Mouse (Mus musculus) embryonic fibroblast, embryonic 13.5 days (primary cell): ENCODE measurements around the gene Bod1l.

ENCODE experiments used
- CTCF ChIP-seq: IDR thresholded peaks from 2 replicates; pipeline ENCODE4 v1.5.1; 2011; ENCODE audit warnings: mild to moderate bottlenecking, control low read depth, low read length, moderate library complexity, borderline replicate concordance; ENCODE audit not compliant: insufficient read depth
- POLR2A ChIP-seq: IDR thresholded peaks from 2 replicates; pipeline ENCODE4 v1.6.1; 2011; ENCODE audit warnings: low read depth, mild to moderate bottlenecking, control low read depth, low read length, moderate library complexity

DNA sequence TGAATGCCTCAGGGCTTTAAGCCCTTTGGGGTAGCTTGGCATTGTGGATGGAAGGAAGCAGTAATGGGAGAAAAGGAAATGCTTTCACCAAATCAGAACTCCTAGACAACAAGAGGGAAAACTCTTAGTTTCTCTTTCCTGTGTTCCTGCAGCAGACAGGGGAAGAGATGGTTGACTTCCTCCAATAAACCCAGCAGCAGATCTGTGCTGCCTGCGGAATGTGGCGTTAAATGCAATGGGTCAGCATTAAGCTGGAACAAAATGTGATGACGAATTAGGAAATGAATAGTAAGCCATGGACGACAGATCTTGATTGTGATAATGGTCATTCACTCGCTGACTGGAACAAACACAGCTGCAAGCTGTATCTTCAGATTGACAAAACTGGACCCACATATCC, 46.8 kb upstream of the Bod1l start:
- TF ChIP-seq POLR2A (no peak), CTCF (no peak)
